Mouse (Mus musculus) CD4-positive helper T cell, adult 2 months (primary cell): ENCODE measurements around the gene Dcpp3.
"Not testable (repeated sequence)": the region's sequence is repeated elsewhere in the genome, so short reads cannot be mapped to it uniquely, and the experiment has no call there.

Experiments used
- DNase-seq: peaks from one replicate; pipeline ENCODE4 v3.0.0-alpha.2; 2012; ENCODE audit warnings: low read depth, missing footprints, low spot score

Dcpp3 gene

DNA sequence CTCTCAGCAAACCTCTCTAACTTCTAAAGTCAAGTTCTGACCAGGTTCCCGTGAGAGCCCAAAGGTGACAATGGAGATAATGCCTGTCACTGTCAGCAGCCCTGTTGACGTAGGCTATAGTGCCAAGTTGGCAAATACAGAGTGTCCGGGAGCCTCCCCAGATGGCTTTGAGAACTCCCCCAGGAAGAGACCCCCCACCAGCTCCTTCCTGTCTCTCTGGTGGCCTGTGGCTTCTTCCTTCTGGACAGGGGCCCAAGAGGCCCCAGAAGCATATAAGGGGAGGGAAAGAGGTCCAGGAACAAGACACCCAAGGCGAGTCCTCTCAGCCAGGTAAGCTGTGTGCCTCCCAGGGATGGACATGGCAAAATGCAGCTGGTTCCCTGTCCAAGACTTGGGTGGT is at the start of gene Dcpp3:
Gene Dcpp3, plus strand, starts transcription at position 301 of the 400 bp plus-strand sequence.
- DNase-seq = not testable (repeated sequence)

DNA sequence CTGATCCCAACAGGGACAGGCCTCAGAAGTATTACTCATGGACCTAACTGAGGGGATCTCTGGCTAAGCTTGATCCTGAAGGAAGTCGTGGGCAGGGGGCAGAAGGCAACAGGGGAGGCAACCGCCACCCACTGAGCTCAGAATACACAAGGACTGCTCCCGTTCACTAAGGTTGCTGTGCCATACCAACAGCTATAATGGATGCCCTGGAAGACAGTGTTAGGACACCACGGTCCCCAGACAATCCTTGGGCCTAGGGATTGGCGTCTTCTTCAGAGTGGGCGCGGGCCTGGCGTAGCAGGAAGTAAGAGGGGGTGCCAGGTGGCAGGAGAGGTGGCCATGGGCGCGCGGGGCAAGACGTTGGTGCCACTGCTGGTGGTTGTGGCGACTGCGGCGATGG is 49.5 kb upstream of the Dcpp3 start, which contains the start of gene Prss21:
Gene Prss21, plus strand, starts transcription at position 301 of the 400 bp plus-strand sequence.
- DNase-seq = no peak

DNA sequence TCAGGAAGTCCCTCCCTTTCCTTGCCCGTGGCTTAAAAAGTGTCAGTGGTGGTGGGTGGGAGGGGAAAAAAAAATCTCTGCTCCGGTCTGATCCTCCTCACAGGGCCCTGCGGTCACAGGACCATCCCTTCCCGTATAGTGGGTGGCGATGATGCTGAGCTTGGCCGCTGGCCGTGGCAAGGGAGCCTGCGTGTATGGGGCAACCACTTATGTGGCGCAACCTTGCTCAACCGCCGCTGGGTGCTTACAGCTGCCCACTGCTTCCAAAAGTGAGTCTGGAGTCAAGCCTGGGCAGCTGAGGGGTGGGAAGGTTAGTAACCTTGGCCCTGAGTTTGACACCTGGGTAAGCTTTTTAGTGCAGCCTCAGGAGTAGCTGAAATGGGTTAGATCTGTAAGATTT is 48.7 kb upstream of the Dcpp3 start:
- no peak for DNase-seq

GRCm38 (mm10) chr17:23873884-23874856 is 43.1 kb upstream of the Dcpp3 start:
- no peak for DNase-seq

DNA sequence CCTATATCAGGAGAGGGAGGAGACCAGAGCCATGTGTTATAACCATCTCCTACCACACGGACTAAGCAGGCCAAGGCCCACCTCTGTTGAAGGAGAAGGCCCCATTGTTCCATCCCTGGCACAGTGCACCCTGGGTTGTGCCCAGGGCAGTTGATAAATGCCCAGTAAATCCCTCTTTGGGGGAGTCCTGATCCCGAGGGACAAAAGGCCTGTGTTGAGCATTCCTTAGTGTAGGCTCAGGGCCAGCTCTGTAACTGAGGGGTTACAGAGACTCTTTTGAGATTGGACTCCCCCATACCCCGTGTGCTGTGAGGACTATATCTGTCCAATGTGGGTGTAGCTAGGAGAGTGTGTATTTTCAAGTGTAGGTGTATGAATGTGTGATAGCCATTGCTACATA is 40.5 kb upstream of the Dcpp3 start:
- DNase-seq = no peak

DNA sequence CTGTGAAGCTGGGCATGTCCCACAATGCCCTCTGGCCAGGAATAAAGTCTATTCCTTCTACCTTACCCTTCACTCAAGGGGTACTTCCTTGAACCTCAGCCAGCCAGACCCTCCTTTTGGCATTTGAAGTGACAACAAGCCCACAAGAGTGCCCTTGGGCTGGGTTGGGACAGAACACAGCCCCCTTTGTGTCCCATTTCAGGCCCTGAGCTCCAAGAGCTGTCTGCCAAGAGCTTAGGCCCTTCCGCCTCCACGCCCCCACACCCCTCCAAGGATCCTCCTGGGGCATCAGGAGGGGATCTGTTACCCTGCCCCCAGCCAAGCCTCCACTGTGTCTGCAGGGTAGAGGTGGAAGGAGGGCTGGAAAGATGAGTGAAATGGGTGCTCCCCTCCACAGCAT is 40.1 kb upstream of the Dcpp3 start:
- no peak for DNase-seq

GRCm38 (mm10) chr17:23880576-23880975 is 36.7 kb upstream of the Dcpp3 start, which contains the start of the genes Dcpp1 and Dcpp2:
Gene Dcpp1, plus strand, starts transcription at chr17:23880876.
Gene Dcpp2, plus strand, starts transcription at chr17:23880880.
- DNase-seq = not testable (repeated sequence)

- peak; percentile 89 for DNase-seq
Measured at GRCm38 (mm10) chr17:23924531-23925007, 7.3 kb downstream of the Dcpp3 start.

DNA sequence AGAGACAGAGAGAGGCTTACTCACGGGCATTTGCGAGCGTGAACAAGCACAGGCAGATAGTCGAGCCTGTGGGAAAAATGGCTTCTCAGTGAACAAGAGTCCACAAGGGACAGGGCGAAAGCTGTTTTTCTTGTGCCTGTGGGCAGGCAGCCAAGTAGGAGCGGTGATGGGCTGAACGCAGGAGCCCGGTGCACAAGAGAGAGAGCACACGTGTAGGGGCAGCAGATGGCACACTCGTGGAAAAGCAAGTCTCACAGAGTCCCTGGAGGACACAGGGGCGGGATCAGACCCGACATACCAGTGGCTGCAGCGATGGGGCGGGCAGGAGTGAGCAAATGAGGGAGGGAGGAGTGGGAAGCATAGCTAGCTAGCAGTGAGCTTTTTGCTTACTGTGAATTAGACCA is 7.8 kb downstream of the Dcpp3 start:
- peak; percentile 38 for DNase-seq

DNA sequence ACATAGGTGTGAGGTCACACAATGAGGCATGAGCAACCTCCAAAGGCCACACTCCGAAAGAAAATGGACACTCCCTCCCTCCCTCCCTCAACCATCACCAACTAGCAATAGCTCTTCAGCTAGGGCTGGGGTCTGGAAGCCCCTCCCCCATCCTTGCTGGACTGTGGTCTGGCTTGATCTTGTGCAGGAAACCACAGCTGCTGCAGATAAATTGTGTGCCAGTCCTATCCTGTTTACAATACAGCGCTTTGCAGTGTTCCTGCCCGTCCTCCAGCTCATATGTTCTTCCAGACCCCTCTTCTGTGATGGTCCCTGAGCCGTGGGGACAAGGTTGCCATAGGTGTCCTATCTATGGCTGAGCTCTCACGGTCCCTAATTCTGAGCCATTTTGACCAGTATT is 13.9 kb downstream of the Dcpp3 start:
- no peak for DNase-seq

DNA sequence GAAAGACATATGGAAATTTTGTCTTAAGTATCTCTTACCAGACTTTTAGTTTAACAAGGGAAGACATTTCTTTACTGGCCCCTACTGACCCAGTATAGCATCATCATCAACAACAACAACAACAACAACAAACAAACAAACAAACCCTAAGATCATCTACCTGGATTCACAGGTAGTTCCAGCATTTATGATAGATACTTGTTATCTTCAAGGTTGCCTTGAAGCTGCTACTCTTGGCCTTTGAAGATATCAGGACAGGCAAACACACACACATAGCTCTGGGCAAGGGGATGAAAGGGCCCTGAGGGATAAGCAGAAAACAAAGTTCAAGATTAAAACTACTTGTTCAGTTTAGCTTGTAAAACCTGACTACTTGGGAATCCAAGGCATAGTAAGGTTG is 24.1 kb downstream of the Dcpp3 start, which contains the start of gene Sbp:
Gene Sbp, plus strand, starts transcription at position 301 of the 400 bp plus-strand sequence.
- no peak for DNase-seq

GRCm38 (mm10) chr17:23947486-23947885 is 30.2 kb downstream of the Dcpp3 start:
- DNase-seq = not testable (repeated sequence)

DNA sequence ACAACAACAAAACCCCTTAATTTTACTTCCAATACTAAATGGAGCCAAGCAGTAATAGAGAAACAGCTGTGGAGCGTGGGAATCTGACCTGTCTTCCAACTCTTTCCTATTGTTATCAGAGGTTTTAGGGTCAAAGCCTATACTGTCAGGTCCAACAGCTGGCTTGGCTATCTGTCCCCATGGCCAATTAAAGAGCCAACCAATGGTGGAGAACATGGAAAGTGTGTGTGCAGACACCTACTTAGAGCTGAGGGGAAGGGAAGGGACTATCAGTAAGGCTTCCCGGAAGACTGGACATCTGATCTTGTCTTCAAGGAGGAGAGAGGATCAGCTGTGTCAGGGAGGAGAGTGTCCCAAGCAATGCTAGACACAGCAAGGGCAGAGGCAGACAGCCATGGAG is 31.8 kb downstream of the Dcpp3 start:
- DNase-seq = no peak

DNA sequence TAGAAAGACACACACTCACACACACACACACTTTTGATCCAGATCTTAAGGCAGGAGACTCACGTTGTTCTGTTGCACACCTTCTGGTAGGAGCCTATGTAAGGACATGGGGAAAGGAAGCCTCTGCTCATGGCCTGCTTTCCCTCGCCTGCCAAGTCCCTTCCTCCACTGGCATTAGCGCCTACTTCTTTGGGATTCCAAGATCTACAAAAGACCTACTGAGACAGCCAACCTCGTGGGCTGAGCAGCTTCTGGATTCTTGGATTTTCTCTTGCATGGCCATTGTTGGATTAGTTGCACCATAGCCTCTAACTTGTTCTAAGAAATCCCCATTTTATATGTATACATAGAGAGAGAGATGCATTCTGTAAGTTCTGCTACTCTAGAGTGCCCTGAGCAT is 33.6 kb downstream of the Dcpp3 start:
- not testable (repeated sequence) for DNase-seq

DNA sequence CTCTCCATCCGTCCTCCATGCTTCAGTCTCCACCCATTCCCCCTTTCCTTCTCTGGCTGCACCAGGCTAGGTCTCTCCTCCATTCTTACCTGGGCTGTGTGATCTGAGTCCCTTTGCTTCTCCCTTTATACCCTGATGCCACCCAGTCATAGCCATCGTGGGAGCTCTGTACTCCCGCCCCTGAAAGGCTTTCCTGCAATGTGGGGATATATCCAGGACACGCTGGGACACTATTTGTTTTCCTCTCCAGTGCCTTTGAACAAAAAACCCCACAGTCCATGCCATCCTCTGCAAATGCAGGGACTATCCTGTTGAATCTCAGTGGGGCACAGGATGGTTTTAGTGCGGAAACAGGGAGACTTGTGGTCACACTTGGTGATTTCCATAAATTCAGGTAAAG is 37.9 kb downstream of the Dcpp3 start, which contains the start of gene Sbpl:
Gene Sbpl, minus strand, starts transcription at position 101 of the 400 bp plus-strand sequence.
- DNase-seq = no peak

DNA sequence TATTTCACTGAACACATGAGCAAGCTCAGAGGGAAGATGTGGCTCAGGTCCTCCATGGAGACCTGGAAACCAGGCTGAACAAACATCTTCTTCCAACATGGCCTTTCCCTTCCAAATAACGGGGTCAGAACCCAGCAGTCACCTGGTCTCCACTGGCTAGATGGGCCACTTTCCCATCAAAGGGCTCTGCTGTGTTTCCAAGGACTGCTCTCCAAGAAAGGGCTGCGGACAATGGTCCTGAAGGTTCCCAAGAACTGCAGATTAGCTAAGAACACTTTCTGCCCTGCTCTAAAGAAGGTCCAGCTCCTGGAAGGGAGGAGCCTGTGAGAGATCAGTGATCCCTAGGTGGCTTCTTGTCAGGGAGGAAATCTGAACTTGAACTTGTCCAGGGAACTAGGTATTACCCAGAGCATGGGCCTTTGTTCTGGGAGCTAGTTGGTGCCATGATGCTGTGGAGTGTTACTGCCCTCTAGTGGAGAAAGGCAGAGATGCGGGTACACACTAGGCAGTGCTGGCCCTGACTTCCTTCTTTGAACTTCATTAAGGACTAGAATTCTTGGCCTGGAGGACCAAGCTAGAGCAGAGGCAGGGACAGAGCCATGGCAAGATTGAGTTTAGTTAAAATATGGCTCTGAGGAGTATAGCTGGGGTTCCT is 43.0 kb downstream of the Dcpp3 start:
- peak; percentile 77 for DNase-seq

DNA sequence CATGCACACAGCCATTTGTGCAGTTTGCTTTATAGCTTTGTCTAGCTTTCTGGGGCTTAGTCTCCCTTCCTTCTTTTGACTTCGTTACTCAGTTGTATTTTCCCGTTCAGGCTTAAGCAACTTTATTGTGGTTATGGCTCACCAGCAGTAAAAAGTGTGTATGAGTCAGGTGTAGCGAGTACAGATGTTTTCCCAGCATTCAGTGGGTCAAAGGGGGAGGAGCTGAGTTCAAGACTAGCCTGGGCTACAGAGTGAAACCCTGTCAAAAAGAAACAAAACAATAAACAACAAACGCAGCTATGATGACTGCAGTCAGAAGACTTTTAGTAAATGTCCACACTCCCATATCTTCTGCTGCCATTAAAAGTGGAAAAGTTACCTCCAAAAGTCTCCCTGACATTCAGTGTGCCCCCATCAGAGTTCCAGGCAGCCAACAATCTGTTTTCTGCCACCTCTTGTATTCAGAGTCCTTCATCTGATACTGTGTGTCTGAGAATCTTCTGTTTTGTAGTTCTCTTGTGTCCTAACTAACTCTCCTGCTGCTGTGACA is 44.4 kb downstream of the Dcpp3 start:
- DNase-seq = no peak

DNA sequence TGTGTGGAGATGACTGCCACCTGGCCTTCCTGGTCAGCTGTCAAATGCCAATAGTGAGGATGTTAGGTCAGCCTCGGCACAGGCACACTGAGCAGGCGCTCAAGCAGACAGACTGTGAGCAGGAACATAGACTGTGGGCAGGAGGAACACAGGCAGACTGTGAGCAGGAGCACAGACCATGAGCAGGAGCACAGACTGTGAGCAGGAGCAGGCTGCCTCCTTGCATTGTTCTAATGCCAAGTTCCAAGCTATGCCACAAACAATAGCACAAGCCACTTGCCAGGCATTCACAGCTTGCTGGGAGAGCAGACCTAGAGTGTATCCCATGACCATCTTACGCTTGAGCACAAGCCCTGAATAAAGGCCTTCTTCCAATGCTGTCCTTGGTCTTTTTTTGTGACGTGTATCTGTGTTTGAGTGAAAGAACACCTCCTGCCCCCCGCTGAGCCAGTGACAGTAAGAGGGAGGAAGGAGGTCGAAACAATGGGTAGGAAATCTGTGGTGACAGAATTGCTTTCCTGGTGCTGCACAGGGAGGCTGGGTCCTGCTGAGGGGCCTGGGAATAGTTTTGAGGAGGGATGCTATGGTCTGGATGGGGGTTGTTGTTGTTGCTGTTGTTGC is 48.7 kb downstream of the Dcpp3 start:
- DNase-seq = no peak

DNA sequence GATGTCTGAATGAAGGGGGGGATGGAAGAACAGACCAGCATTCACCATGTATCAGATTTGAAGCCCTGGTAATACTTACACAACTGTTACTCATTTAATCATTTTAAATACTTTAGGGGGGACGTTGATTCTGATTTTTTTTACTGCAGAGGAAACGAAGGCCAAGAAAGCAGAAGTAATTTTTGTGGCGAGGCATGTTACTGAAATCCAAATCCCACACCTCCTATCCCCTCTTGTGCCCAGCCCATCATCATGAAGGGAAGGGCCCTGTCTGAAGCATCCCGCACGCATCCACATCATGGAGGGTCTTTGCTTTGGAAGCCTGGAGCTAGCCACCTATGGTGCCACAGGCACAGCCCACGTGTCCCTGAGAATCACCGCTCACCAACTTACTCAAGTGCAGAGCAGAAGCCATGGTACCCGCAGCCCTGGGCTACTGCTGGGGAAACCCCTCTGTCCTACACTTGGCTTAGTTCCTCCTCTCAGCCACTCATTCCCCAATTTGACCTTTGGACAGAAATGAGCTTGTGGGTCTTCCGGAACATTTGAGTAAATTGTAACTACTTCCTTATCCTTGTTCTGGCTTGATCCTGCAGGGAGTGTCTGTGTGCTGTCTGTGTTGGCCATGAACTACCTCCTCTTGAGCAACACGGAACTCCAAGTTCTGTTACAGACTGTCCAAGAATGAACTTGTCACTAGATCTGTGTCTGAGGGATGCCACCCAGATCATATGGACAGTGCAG is 49.6 kb downstream of the Dcpp3 start:
- no peak for DNase-seq

DNA sequence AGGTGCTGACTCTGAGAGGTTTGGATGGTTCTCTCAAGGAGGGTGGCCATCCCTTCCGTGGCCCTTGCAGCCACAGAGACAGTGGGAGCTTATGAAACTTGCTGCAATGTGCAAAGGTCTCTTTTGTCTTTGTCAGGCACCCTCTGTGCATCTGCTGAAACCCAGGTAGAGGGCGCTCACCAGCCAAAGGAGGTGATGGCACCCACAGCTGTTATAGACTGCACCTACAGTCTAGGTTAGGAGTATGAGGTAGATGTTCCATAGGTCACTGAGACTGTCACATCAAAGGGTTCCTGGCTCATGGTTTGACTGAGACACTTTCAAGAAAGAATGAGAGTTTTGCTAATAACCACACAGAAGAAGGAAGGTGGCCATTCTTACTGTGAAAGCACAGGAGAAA is 51.5 kb downstream of the Dcpp3 start:
- peak; percentile 42 for DNase-seq
